Mouse (Mus musculus) CH12.LX (cell line): Measurements from ENCODE around the gene Lpar5. TPM values are rescaled to one million over a fixed set of nuclear protein-coding genes. Genes with fewer than 3 reads are reported as not detected.
A peak's percentile ranks its signal among the peaks of the same experiment; 100 is the strongest.

ENCODE experiments used
- DNase-seq: peaks from one replicate; pipeline ENCODE4 v3.0.0-alpha.2; 2013; ENCODE audit errors: extremely low read depth
- H3K27ac ChIP-seq: 2 replicates; pipeline ENCODE4 v1.5.1; 2012; ENCODE audit warnings: low read depth, mild to moderate bottlenecking, control low read depth, moderate library complexity; ENCODE audit not compliant: insufficient read depth
- H3K27me3 ChIP-seq: replicated peaks from 2 replicates; pipeline ENCODE3; 2012; ENCODE audit warnings: inconsistent platforms
- H3K36me3 ChIP-seq, 2 experiments: replicated peaks in 1 of 2; 2 replicates each; pipeline versions ENCODE3 to v1.6.1; 2012; ENCODE audit warnings: inconsistent platforms in 1 of 2, low read length in 1 of 2, mild to moderate bottlenecking in 1 of 2, mixed read lengths in 1 of 2, moderate library complexity in 1 of 2; ENCODE audit not compliant: control insufficient read depth in 1 of 2, insufficient read depth in 1 of 2
- H3K4me1 ChIP-seq, 2 experiments: 2 replicates each; pipeline ENCODE4 v1.6.1; 2012; ENCODE audit warnings: inconsistent platforms in 1 of 2, moderate library complexity in 1 of 2; ENCODE audit not compliant: insufficient read depth in 2 of 2, control insufficient read depth in 1 of 2
- H3K4me2 ChIP-seq: 2 replicates; pipeline ENCODE4 v1.6.1; 2012; ENCODE audit warnings: low read depth, mild to moderate bottlenecking, control low read depth; ENCODE audit not compliant: poor library complexity, insufficient read depth, severe bottlenecking
- H3K4me3 ChIP-seq, 3 experiments: fragments of 150-350 bp in 1 of 3; sonication (generic) in 1 of 3; replicated peaks in 1 of 3; 2 replicates each; pipeline versions ENCODE3 to v1.5.1; 2011 to 2012; ENCODE audit warnings: low read depth in 2 of 3, low read length in 2 of 3, mild to moderate bottlenecking in 2 of 3, moderate library complexity in 2 of 3, control low read depth in 1 of 3, improper control_type of control experiment in 1 of 3, inconsistent platforms in 1 of 3, mixed read lengths in 1 of 3; ENCODE audit not compliant: poor library complexity in 1 of 3
- H3K79me2 ChIP-seq: replicated peaks from 2 replicates; pipeline ENCODE4 v1.6.1; 2012; ENCODE audit warnings: mild to moderate bottlenecking, moderate library complexity; ENCODE audit not compliant: control insufficient read depth, poor library complexity, insufficient read depth, severe bottlenecking; ENCODE audit errors: extremely low read depth
- H3K9ac ChIP-seq: 2 replicates; pipeline ENCODE4 v1.6.1; 2012; ENCODE audit warnings: low read depth, mild to moderate bottlenecking, control low read depth, moderate library complexity; ENCODE audit not compliant: insufficient read depth
- H3K9me3 ChIP-seq: replicated peaks from 2 replicates; pipeline ENCODE3; 2012; ENCODE audit warnings: low read length, inconsistent platforms, mixed read lengths
- CHD2 ChIP-seq: IDR thresholded peaks from 2 replicates; pipeline ENCODE4 v1.6.1; 2011; ENCODE audit warnings: low read length, improper control_type of control experiment
- MAZ ChIP-seq: IDR thresholded peaks from 2 replicates; pipeline ENCODE4 v1.6.1; 2012; ENCODE audit warnings: low read depth, mild to moderate bottlenecking, inconsistent platforms, low read length, improper control_type of control experiment, moderate library complexity
- MXI1 ChIP-seq: IDR thresholded peaks from 2 replicates; pipeline ENCODE4 v1.6.1; 2011; ENCODE audit warnings: mild to moderate bottlenecking, low read depth, low read length, improper control_type of control experiment
- MYC ChIP-seq: IDR thresholded peaks from 2 replicates; pipeline ENCODE4 v1.6.1; 2011; ENCODE audit warnings: low read depth, mild to moderate bottlenecking, improper control_type of control experiment, low read length
- NELFE ChIP-seq: IDR thresholded peaks from 2 replicates; pipeline ENCODE4 v1.6.1; 2011; ENCODE audit warnings: low read depth, low read length, improper control_type of control experiment
- PAX5 ChIP-seq: IDR thresholded peaks from 2 replicates; pipeline ENCODE4 v1.6.1; 2012; ENCODE audit warnings: low read length, inconsistent platforms, mixed read lengths
- POLR2AphosphoS2 ChIP-seq: IDR thresholded peaks from 2 replicates; pipeline ENCODE4 v1.6.1; 2011; ENCODE audit warnings: low read depth, low read length, improper control_type of control experiment
- RAD21 ChIP-seq: IDR thresholded peaks from 2 replicates; pipeline ENCODE4 v1.6.1; 2011; ENCODE audit warnings: low read depth, mild to moderate bottlenecking, low read length, improper control_type of control experiment, moderate library complexity
- TCF12 ChIP-seq: IDR thresholded peaks from 2 replicates; pipeline ENCODE4 v1.6.1; 2014; ENCODE audit warnings: low read depth, mild to moderate bottlenecking, inconsistent platforms, low read length, improper control_type of control experiment
- ZNF384 ChIP-seq: IDR thresholded peaks from 2 replicates; pipeline ENCODE4 v1.6.1; 2012; ENCODE audit warnings: low read depth, low read length, improper control_type of control experiment, inconsistent platforms
- dilution Hi-C: fragments of 300-500 bp; cut with MboI; formaldehyde crosslinking; loops from 2 replicates; pipeline ENCODE4 v1.14.3; 2020; ENCODE audit warnings: low sequenced_read_pairs; ENCODE audit not compliant: extremely low pct_unique_long_range_greater_than_20kb, extremely low pct_ligation_motif_present
- in situ Hi-C: fragments of 300-500 bp; cut with MboI; formaldehyde crosslinking; loops from 3 replicates; pipeline ENCODE4 v1.14.3; 2019; ENCODE audit warnings: low sequenced_read_pairs, low pct_ligation_motif_present, low pct_unique_long_range_greater_than_20kb, mixed read lengths
- polyA plus RNA-seq: library from polyadenylated mRNA; unstranded; fragments of >175 nt; gene quantifications from 2 replicates; pipeline ENCODE4 v1.2.1, GENCODE M21; 2012; ENCODE audit warnings: low read depth; ENCODE audit not compliant: insufficient read length
- total RNA-seq, 2 experiments: library from RNA; depleted of rRNA; stranded (reverse); fragments of 300-350 nt in 1 of 2; fragments of >200 nt in 1 of 2; gene quantifications; 2 replicates each; pipeline ENCODE4 v1.2.3; 2012 to 2014

The Lpar5 gene
- total and polyA plus RNA-seq, 3 experiments: 4.5 to 25.9 (median 4.8) TPM

- Histone ChIP-seq H3K79me2 (peaks cover 42% of the 10 kb centered on the region), H3K4me1 (peaks cover 16 to 35% of the 10 kb centered on the region in 2 experiments), H3K4me2 (peak overlapping the region; percentile 86), H3K27ac (peak overlapping the region; percentile 43), H3K36me3 (peaks cover 39 to 43% of the 10 kb centered on the region in 2 experiments), H3K9ac (peak overlapping the region; percentile 88), H3K27me3 (no peaks in the 10 kb centered on the region), H3K9me3 (no peaks in the 10 kb centered on the region), H3K4me3 (peak overlapping the region; percentile 93 to 98 (median 94))
- dilution Hi-C loops (no loop called here), in situ Hi-C loops (loop anchor here (10.0 kb wide), 1 partner anchor 52 kb away; the partner anchor contains the start of gene Acrbp)
- DNase-seq: peak; percentile 54
- TF ChIP-seq MAZ (0 out of 2 replicates have a peak, but pooled peaks have one; percentile 40), NELFE (no peak), ZNF384 (no peak), CHD2 (peak; percentile 66)
Measured at GRCm38 (mm10) chr6:125096597-125097345, 29.1 kb downstream of the Lpar5 start.

- Histone ChIP-seq H3K27ac (peak overlapping the region; percentile 11; the same call in 1 of the 2 replicates), H3K4me1 (peaks cover 16 to 35% of the 10 kb centered on the region in 2 experiments), H3K36me3 (peaks cover 45 to 48% of the 10 kb centered on the region in 2 experiments), H3K9ac (peak overlapping the region; percentile 88), H3K9me3 (no peaks in the 10 kb centered on the region), H3K79me2 (peaks cover 42% of the 10 kb centered on the region), H3K4me3 (peak overlapping the region; percentile 93 to 98 (median 94)), H3K27me3 (no peaks in the 10 kb centered on the region), H3K4me2 (peak overlapping the region; percentile 86)
- no peak for DNase-seq
- in situ Hi-C loops: loop anchor here (10.0 kb wide), 1 partner anchor 53 kb away; the partner anchor contains the start of gene Acrbp
- dilution Hi-C loops: no loop called here
- no peak for TF ChIP-seq MAZ
- TF ChIP-seq TCF12: no peak
Measured at GRCm38 (mm10) chr6:125097346-125097689, 29.6 kb downstream of the Lpar5 start.

- DNase-seq: no peak
- H3K4me1 ChIP-seq: peaks cover 16 to 35% of the 10 kb centered on the region in 2 experiments
- no peaks in the 10 kb centered on the region for H3K9me3 ChIP-seq
- peaks cover 44% of the 10 kb centered on the region for H3K79me2 ChIP-seq
- H3K36me3 ChIP-seq: peaks cover 50 to 54% of the 10 kb centered on the region in 2 experiments
- dilution Hi-C loops: no loop called here
- TF ChIP-seq MYC: no peak
- TF ChIP-seq POLR2AphosphoS2: no peak
- TF ChIP-seq ZNF384: no peak
- TF ChIP-seq PAX5: no peak
- TF ChIP-seq RAD21: no peak
- TF ChIP-seq MAZ: no peak
- no peak for TF ChIP-seq MXI1
- H3K27ac ChIP-seq: no peak overlapping the region
- H3K4me2 ChIP-seq: peak overlapping the region; percentile 86
- peak overlapping the region; percentile 88 for H3K9ac ChIP-seq
- in situ Hi-C loops: loop anchor here (10.0 kb wide), 1 partner anchor 53 kb away; the partner anchor contains the start of gene Acrbp
- no peaks in the 10 kb centered on the region for H3K27me3 ChIP-seq
- peak overlapping the region; percentile 93 to 98 (median 94) for H3K4me3 ChIP-seq
Measured at GRCm38 (mm10) chr6:125097951-125098350, 30.2 kb downstream of the Lpar5 start.
